Mouse (Mus musculus) MEL-GATA-1-ER (cell line): ENCODE data around the gene Vps50.
A peak's percentile ranks its signal among the peaks of the same experiment; 100 is the strongest.
"Not testable (repeated sequence)": the region's sequence is repeated elsewhere in the genome, so short reads cannot be mapped to it uniquely, and the experiment has no call there.

Experiments used
- DNase-seq: peaks from one replicate; pipeline ENCODE4 v3.0.0-alpha.2; 2012; ENCODE audit warnings: low read depth; ENCODE audit errors: extremely low read depth

The Vps50 gene

DNA sequence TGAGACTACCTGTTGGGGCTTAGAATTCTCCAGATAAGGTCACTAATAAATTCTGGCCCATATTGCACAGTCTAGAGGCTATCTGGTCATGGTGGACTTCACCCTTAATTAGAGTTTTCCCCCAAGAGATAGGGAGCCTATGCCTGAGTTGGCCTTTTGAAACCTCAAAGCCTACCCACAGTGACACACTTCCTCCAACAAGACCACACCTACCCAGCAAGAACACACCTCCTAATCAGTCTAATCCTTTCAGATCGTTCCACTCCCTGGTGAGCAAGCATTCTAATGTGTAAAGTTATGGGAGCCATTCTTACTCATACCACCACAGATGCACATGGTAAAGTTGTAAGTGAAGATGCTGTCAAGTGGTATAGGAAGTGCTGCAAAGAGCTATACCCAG is 37.9 kb downstream of the Vps50 start:
- DNase-seq = no peak

GRCm38 (mm10) chr6:3539470-3539869 is 41.3 kb downstream of the Vps50 start:
- no peak for DNase-seq

- DNase-seq = no peak
Observed at GRCm38 (mm10) chr6:3543862-3544261, 45.7 kb downstream of the Vps50 start.

DNA sequence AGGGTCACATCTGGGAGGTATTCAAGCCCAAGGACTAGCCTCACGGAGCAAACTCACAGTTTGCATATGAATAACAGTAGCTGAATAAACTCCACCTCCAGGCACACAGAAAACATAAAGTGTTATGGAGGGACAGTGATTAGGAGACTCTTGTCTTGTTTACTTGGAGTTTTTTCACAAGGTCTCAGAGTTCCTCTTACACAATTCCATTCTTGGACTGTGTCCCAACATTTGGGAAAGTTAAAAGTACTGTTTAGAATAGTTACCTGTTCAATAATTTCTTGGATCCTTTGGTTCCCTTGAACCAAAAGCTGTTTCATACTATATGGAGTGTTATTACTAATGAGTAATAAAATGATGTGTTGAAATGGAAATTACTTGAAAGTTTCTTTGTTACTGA is 46.8 kb downstream of the Vps50 start:
- no peak for DNase-seq

GRCm38 (mm10) chr6:3548959-3549358 is 50.8 kb downstream of the Vps50 start:
- DNase-seq = peak; percentile 7

- DNase-seq = no peak
Observed at GRCm38 (mm10) chr6:3549992-3550391, 51.8 kb downstream of the Vps50 start.

DNA sequence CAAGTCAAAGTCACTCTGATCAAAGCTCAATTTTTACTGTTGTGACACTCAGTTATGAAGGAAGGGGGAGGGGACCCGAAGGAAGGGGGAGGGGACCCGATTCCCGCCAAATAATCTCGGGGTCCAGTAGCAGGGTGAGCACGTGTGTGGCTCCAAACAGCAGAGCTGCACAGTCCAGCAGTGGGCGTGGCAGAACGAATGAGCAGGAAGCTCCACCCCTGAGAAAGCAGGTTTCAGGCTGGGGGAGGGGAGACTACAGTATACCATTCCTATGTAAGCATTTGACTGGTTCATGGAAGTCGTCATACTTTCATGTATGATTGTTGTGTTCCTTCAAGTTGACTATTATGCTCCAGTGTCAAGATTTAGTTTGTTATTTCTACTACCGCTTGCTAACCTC is 54.5 kb downstream of the Vps50 start:
- not testable (repeated sequence) for DNase-seq

DNA sequence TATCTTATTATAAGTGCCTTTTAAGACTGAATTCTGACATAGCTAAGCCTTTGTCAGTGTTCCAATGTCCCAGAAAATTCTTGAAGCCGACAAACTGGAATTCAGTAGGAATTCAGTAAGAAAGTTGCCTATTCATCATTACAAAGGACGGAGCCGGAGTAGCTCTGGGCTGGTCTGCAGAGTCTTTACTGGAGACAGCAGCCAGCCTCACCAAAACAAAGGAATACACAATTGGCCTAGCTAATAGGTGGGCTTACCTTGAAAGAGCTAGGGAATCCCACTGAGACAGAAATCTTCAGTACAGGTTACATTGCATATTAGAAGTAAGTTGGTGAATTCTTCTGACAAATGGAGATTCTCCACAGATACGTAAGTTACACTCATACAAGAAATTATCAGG is 59.0 kb downstream of the Vps50 start:
- DNase-seq = no peak

- no peak for DNase-seq
Observed at GRCm38 (mm10) chr6:3560009-3560408, 61.8 kb downstream of the Vps50 start.

- DNase-seq = no peak
Observed at GRCm38 (mm10) chr6:3562301-3562700, 64.1 kb downstream of the Vps50 start.

DNA sequence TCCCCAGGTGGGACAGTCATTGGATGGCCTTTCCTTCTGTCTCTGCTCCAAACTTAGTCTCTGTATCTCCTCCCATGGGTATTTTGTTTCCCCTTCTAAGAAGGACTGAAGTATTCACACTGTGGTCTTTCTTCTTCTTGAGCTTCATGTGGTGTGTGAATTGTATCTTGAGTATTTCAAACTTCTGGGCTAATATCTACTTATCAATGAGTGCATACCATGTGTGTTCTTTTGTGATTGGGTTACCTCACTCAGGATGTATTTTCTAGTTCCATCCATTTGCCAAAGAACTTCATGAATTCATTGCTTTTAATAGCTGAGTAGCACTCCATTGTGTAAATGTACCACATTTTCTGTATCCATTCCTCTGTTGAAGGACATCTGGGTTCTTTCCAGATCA is 65.9 kb downstream of the Vps50 start:
- not testable (repeated sequence) for DNase-seq

- DNase-seq = no peak
Observed at GRCm38 (mm10) chr6:3565005-3565404, 66.8 kb downstream of the Vps50 start.

- DNase-seq = no peak
Observed at GRCm38 (mm10) chr6:3565667-3566066, 67.5 kb downstream of the Vps50 start.

- DNase-seq = no peak
Observed at GRCm38 (mm10) chr6:3567071-3567610, 69.0 kb downstream of the Vps50 start.

DNA sequence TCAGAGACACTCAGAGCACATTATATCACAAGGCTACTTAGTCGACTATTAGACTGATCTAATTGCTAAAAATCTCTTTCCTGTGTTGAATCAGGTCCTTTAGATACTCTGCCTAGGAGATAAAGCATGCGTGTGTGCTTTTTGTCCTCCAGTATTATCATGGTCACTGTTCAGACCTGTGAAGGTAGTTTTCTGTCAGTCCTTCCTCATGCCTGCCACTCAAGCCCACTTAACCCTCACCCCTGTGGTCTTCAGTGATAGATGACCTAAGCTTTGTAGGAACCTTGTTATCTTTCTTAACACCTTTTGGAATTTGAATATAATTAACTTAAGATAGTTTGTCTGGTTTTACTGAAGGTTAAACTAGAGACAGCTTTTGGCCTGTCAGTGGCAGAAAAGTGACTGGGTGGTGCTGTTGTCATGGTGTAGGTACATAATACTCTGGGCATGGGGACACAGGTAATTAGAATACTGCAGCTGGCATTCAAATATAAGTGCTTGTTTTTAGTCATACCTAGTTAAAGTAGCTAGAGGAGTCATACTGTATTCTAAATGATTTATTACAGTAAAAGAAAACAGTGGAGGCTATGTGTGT is 74.1 kb downstream of the Vps50 start:
- DNase-seq = no peak

GRCm38 (mm10) chr6:3573787-3574186 is 75.6 kb downstream of the Vps50 start:
- no peak for DNase-seq

DNA sequence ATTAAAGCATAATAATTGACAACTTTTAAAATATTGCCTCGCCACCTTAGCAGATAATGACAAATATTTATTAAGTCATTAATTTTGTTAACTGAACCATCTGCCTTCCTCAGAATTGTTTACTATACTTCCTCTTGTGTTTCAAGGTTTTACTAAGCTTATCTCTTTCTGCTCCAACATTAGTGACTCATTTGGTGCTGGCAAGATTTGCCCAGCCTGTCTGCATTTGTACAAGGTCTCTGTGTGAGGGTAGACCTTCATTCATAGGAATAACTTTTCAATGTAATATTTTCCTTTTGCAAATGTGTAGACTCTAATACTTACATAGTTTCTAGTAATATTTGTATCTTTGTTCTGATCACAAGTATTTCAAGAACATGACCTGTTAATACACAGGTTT is 87.2 kb downstream of the Vps50 start:
- peak; percentile 24 for DNase-seq

GRCm38 (mm10) chr6:3590289-3590904 is 92.2 kb downstream of the Vps50 start:
- peak; percentile 36 for DNase-seq

GRCm38 (mm10) chr6:3594246-3594645 is 96.1 kb downstream of the Vps50 start:
- no peak for DNase-seq

GRCm38 (mm10) chr6:3612827-3613226 is 114.6 kb downstream of the Vps50 start:
- no peak for DNase-seq

DNA sequence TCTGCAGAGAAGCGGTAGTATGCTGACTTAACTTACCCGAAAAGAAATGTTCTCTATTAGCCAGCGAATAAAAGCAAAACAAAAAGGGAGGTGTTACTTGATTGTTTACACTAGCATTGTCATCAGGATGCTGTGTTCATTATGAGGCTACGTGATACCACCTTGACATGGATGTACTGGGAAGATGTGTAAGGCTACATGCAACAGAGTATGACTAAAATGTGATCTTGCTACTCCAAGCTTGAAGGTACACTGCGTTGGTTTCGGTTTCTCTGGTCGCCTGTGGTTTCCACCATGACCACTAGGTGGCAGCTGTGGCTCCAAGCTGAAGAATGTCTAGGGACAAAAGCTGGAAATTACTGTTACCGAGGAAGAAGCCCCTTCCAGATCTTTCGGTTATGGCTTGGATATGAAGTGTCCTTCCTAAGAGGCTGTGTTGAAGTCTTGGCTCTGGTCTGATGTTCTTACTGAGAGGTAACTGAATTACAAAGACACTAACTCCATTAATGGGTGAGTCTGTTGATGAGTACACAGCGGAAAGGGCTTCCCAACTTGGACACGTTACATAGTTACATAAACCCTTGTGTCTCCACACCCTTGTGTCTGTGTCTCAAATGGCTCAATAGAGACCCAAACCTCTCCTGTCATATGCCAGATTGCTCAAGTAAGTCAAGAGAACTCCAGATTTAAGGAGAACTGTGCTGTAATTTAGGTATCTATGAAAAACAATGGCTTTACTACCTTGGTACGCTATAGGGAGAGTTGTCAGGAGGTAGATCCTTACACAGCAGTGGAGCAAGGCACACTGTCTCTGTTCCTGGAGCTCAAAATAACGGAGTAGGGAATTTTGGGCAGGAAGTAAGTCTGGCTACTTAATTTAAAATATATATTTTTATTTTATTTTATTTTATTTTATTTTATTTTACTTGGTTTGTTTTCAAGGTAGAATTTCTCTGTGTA is 122.5 kb downstream of the Vps50 start:
- DNase-seq = peak; percentile 33
